Mouse (Mus musculus) cortical plate, adult 2 months (tissue): ENCODE measurements at regions not wholly inside any gene's neighbourhood (a gene's known extent, or its start where the extent isn't known, plus 50 kb on each side); places are given as distances from the start of the nearest gene placed in this dataset.

ENCODE experiments used
- CTCF ChIP-seq: fragments of 200-500 bp; IDR thresholded peaks from 2 replicates; pipeline ENCODE4 v1.5.1; 2011; ENCODE audit warnings: mild to moderate bottlenecking, control low read depth, low read length; ENCODE audit not compliant: insufficient read depth; ENCODE audit errors: extremely low read depth
- POLR2A ChIP-seq: fragments of 200-500 bp; IDR thresholded peaks from 2 replicates; pipeline ENCODE4 v1.6.1; 2011; ENCODE audit warnings: mild to moderate bottlenecking, low read length, control low read depth; ENCODE audit not compliant: insufficient read depth; ENCODE audit errors: extremely low read depth

DNA sequence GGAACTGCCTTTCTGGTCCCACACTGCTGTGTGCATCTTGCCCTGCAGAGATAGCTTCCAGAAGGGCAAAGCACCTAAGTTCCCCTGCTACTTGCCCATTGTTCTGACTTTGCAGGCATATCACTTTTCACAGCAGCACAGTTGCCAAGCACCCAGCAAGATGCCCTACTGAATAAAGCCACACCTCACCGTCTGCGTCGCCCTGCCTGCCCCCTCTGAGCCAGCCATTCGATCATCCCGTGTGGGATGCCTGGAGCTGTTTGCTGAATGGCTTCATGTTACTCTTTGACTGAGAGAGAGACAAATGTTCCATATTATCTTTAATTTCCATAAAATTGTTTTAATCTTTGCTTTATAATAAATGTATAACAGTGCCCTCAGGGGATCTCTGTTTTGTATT is 407.2 kb downstream of the Lmo4 start:
- no peak for TF ChIP-seq POLR2A
- no peak for TF ChIP-seq CTCF
